Mouse (Mus musculus): ENCODE data around the gene Gnao1. TPM values are rescaled to one million over a fixed set of nuclear protein-coding genes. Genes with fewer than 3 reads are reported as not detected.
A peak's percentile ranks its signal among the peaks of the same experiment; 100 is the strongest.

Gnao1 gene
- polyA plus RNA-seq, 1 experiment from 2014 or later, result 17.4 TPM

- peaks cover 56% of the 10 kb centered on the region in 2 experiments for H3K4me1 ChIP-seq (ENCODE audit: control insufficient read depth in 2 of 2, insufficient read depth in 2 of 2, low read length in 2 of 2)
- H3K9ac ChIP-seq (ENCODE audit: low read length), result peak overlapping the region; percentile 41; the same call in 1 of the 2 replicates
- WGBS, result 4% methylated on average over 1 of the region's 1 CpGs
- H3K4me2 ChIP-seq (ENCODE audit: low read length), result peak overlapping the region; percentile 50
- H3K27me3 ChIP-seq (ENCODE audit: control insufficient read depth, insufficient read depth, low read length), result no peaks in the 10 kb centered on the region
- H3K36me3 ChIP-seq (ENCODE audit: control insufficient read depth, insufficient read depth, low read length), result no peaks in the 10 kb centered on the region
- H3K27ac ChIP-seq (replicated peaks in 1 of 2; ENCODE audit: control insufficient read depth in 1 of 2, insufficient read depth in 1 of 2, low read depth in 2 of 2, low read length in 2 of 2), result peak overlapping the region; percentile 96 to 97
- peak; percentile 62; the same call in 1 of the 2 replicates for ATAC-seq (ENCODE audit: insufficient number of reproducible peaks, insufficient read depth, low FRiP score, low read depth)
- H3K4me3 ChIP-seq (ENCODE audit: control insufficient read depth in 1 of 2, insufficient read depth in 1 of 2, low read depth in 1 of 2, low read length in 2 of 2), result no peak overlapping the region
- no peaks in the 10 kb centered on the region for H3K9me3 ChIP-seq (ENCODE audit: control insufficient read depth, low read length)
These were observed 98.8 kb downstream of the Gnao1 start for GRCm38 (mm10) chr8:93908546-93908945.

DNA sequence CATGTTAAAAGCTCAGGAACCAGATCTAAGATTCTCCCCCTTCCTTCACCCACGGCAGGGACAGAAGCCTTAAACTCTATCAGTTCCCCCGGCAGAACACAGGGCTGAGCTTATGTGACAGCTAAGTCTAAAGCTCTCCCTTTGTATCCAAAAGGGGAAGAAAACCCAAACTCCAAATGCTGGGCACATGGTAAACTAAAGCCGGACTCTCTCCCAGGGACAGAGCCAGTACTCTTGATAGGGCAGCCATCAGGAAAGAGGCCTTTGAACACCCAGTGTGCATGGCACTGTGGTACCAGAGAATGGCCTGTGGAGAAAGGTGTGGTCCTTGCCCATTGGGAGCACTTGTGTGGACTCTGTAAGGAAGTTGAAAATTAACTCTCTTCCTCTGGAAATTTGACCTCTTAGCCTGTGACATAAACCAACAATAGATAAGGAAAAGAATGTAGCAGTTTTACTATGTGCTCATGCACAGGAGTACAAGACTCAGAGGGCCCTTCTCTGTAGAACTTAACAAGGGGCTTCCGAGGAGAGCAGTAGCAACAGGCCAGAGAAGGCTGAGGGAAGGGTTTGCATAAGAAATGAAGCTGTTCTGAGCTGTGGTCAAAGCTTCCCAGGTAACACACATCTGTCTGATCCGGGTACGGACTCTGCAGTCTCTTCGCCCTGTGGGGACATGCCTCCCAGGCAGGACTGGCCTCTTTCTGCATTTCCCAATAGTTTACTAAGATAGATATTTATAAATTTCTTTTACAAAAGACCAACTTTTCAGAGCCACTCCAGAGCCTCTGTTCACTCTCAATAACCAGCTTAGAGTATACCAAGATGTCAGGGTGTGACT lies 102.2 kb downstream of the Gnao1 start:
- Histone ChIP-seq H3K9ac (ENCODE audit: low read length) (no peak overlapping the region), H3K4me2 (ENCODE audit: low read length) (no peak overlapping the region), H3K4me1 (ENCODE audit: control insufficient read depth in 2 of 2, insufficient read depth in 2 of 2, low read length in 2 of 2) (peaks cover 45 to 48% of the 10 kb centered on the region in 2 experiments), H3K27ac (replicated peaks in 1 of 2; ENCODE audit: control insufficient read depth in 1 of 2, insufficient read depth in 1 of 2, low read depth in 2 of 2, low read length in 2 of 2) (peak overlapping the region; percentile 19 to 33; a peak in 2 of 4 replicates), H3K4me3 (ENCODE audit: control insufficient read depth in 1 of 2, insufficient read depth in 1 of 2, low read depth in 1 of 2, low read length in 2 of 2) (no peak overlapping the region), H3K27me3 (ENCODE audit: control insufficient read depth, insufficient read depth, low read length) (no peaks in the 10 kb centered on the region), H3K9me3 (ENCODE audit: control insufficient read depth, low read length) (no peaks in the 10 kb centered on the region), H3K36me3 (ENCODE audit: control insufficient read depth, insufficient read depth, low read length) (no peaks in the 10 kb centered on the region)
- ATAC-seq (ENCODE audit: insufficient number of reproducible peaks, insufficient read depth, low FRiP score, low read depth), result no peak
- 63% methylated on average over 7 of the region's 7 CpGs for WGBS

GRCm38 (mm10) chr8:93917859-93918421 lies 108.2 kb downstream of the Gnao1 start:
- ATAC-seq (ENCODE audit: insufficient number of reproducible peaks, insufficient read depth, low FRiP score, low read depth), result peak; percentile 38; the same call in 1 of the 2 replicates
- Histone ChIP-seq H3K27ac (replicated peaks in 1 of 2; ENCODE audit: control insufficient read depth in 1 of 2, insufficient read depth in 1 of 2, low read depth in 2 of 2, low read length in 2 of 2) (0 out of 4 replicates have a peak overlapping the region, but pooled peaks of 1 of the 2 experiments have one; percentile 24), H3K4me3 (ENCODE audit: control insufficient read depth in 1 of 2, insufficient read depth in 1 of 2, low read depth in 1 of 2, low read length in 2 of 2) (no peak overlapping the region), H3K9me3 (ENCODE audit: control insufficient read depth, low read length) (no peaks in the 10 kb centered on the region), H3K4me2 (ENCODE audit: low read length) (no peak overlapping the region), H3K27me3 (ENCODE audit: control insufficient read depth, insufficient read depth, low read length) (no peaks in the 10 kb centered on the region), H3K36me3 (ENCODE audit: control insufficient read depth, insufficient read depth, low read length) (no peaks in the 10 kb centered on the region), H3K9ac (ENCODE audit: low read length) (no peak overlapping the region), H3K4me1 (ENCODE audit: control insufficient read depth in 2 of 2, insufficient read depth in 2 of 2, low read length in 2 of 2) (peaks cover 8 to 26% of the 10 kb centered on the region in 2 experiments)
- 49% methylated on average over 13 of the region's 13 CpGs for WGBS

GRCm38 (mm10) chr8:93918580-93918979 lies 108.8 kb downstream of the Gnao1 start:
- Histone ChIP-seq H3K4me3 (ENCODE audit: control insufficient read depth in 1 of 2, insufficient read depth in 1 of 2, low read depth in 1 of 2, low read length in 2 of 2) (no peak overlapping the region), H3K27ac (replicated peaks in 1 of 2; ENCODE audit: control insufficient read depth in 1 of 2, insufficient read depth in 1 of 2, low read depth in 2 of 2, low read length in 2 of 2) (no peak overlapping the region), H3K36me3 (ENCODE audit: control insufficient read depth, insufficient read depth, low read length) (no peaks in the 10 kb centered on the region), H3K9me3 (ENCODE audit: control insufficient read depth, low read length) (no peaks in the 10 kb centered on the region), H3K9ac (ENCODE audit: low read length) (no peak overlapping the region), H3K4me2 (ENCODE audit: low read length) (no peak overlapping the region), H3K27me3 (ENCODE audit: control insufficient read depth, insufficient read depth, low read length) (no peaks in the 10 kb centered on the region), H3K4me1 (ENCODE audit: control insufficient read depth in 2 of 2, insufficient read depth in 2 of 2, low read length in 2 of 2) (peaks cover 8 to 25% of the 10 kb centered on the region in 2 experiments)
- WGBS, result 75% methylated on average over 2 of the region's 2 CpGs
- ATAC-seq (ENCODE audit: insufficient number of reproducible peaks, insufficient read depth, low FRiP score, low read depth), result no peak

- no peak overlapping the region for H3K9ac ChIP-seq (ENCODE audit: low read length)
- peaks cover 8 to 25% of the 10 kb centered on the region in 2 experiments for H3K4me1 ChIP-seq (ENCODE audit: control insufficient read depth in 2 of 2, insufficient read depth in 2 of 2, low read length in 2 of 2)
- H3K27ac ChIP-seq (replicated peaks in 1 of 2; ENCODE audit: control insufficient read depth in 1 of 2, insufficient read depth in 1 of 2, low read depth in 2 of 2, low read length in 2 of 2), result no peak overlapping the region
- no peak for ATAC-seq (ENCODE audit: insufficient number of reproducible peaks, insufficient read depth, low FRiP score, low read depth)
- no peaks in the 10 kb centered on the region for H3K27me3 ChIP-seq (ENCODE audit: control insufficient read depth, insufficient read depth, low read length)
- no peaks in the 10 kb centered on the region for H3K9me3 ChIP-seq (ENCODE audit: control insufficient read depth, low read length)
- no peaks in the 10 kb centered on the region for H3K36me3 ChIP-seq (ENCODE audit: control insufficient read depth, insufficient read depth, low read length)
- no peak overlapping the region for H3K4me3 ChIP-seq (ENCODE audit: control insufficient read depth in 1 of 2, insufficient read depth in 1 of 2, low read depth in 1 of 2, low read length in 2 of 2)
- 65% methylated on average over 3 of the region's 3 CpGs for WGBS
- H3K4me2 ChIP-seq (ENCODE audit: low read length), result no peak overlapping the region
These were observed 109.7 kb downstream of the Gnao1 start for GRCm38 (mm10) chr8:93919422-93919821.

- Histone ChIP-seq H3K9ac (ENCODE audit: low read length) (no peak overlapping the region), H3K9me3 (ENCODE audit: control insufficient read depth, low read length) (no peaks in the 10 kb centered on the region), H3K4me2 (ENCODE audit: low read length) (no peak overlapping the region), H3K27ac (replicated peaks in 1 of 2; ENCODE audit: control insufficient read depth in 1 of 2, insufficient read depth in 1 of 2, low read depth in 2 of 2, low read length in 2 of 2) (no peak overlapping the region), H3K27me3 (ENCODE audit: control insufficient read depth, insufficient read depth, low read length) (no peaks in the 10 kb centered on the region), H3K4me3 (ENCODE audit: control insufficient read depth in 1 of 2, insufficient read depth in 1 of 2, low read depth in 1 of 2, low read length in 2 of 2) (no peak overlapping the region), H3K36me3 (ENCODE audit: control insufficient read depth, insufficient read depth, low read length) (no peaks in the 10 kb centered on the region), H3K4me1 (ENCODE audit: control insufficient read depth in 2 of 2, insufficient read depth in 2 of 2, low read length in 2 of 2) (peaks cover 9 to 25% of the 10 kb centered on the region in 2 experiments)
- 74% methylated on average over 12 of the region's 12 CpGs for WGBS
- no peak for ATAC-seq (ENCODE audit: insufficient number of reproducible peaks, insufficient read depth, low FRiP score, low read depth)
These were observed 110.3 kb downstream of the Gnao1 start for GRCm38 (mm10) chr8:93919916-93920589.

DNA sequence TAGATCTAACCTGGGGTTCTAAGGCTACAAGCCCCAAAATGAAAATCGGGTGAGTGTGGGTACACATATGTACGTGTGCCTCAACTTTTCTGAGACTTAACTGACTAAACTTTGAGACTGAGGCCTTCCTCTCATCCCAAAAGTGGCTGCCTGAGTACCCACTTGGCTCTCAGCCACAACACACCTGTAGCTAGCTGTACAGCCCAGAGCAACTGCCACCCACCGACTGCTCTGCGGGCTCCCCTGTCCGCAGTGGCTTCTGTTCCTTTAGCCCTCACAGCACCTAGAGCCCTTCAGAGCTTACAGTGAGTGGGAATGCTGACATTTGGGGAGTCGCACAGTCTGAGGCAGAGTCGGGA lies 110.8 kb downstream of the Gnao1 start:
- WGBS, result 85% methylated on average over 7 of the region's 7 CpGs
- H3K9me3 ChIP-seq (ENCODE audit: control insufficient read depth, low read length), result no peaks in the 10 kb centered on the region
- H3K4me2 ChIP-seq (ENCODE audit: low read length), result no peak overlapping the region
- ATAC-seq (ENCODE audit: insufficient number of reproducible peaks, insufficient read depth, low FRiP score, low read depth), result no peak
- no peak overlapping the region for H3K9ac ChIP-seq (ENCODE audit: low read length)
- H3K4me1 ChIP-seq (ENCODE audit: control insufficient read depth in 2 of 2, insufficient read depth in 2 of 2, low read length in 2 of 2), result peaks cover 11 to 25% of the 10 kb centered on the region in 2 experiments
- H3K27me3 ChIP-seq (ENCODE audit: control insufficient read depth, insufficient read depth, low read length), result no peaks in the 10 kb centered on the region
- no peak overlapping the region for H3K4me3 ChIP-seq (ENCODE audit: control insufficient read depth in 1 of 2, insufficient read depth in 1 of 2, low read depth in 1 of 2, low read length in 2 of 2)
- H3K27ac ChIP-seq (replicated peaks in 1 of 2; ENCODE audit: control insufficient read depth in 1 of 2, insufficient read depth in 1 of 2, low read depth in 2 of 2, low read length in 2 of 2), result no peak overlapping the region
- H3K36me3 ChIP-seq (ENCODE audit: control insufficient read depth, insufficient read depth, low read length), result no peaks in the 10 kb centered on the region
